Comparison of ENCODE assay signal across 8 mouse cellular contexts in genomic region chr6:113623941-113624751, GRCm38 (mm10). TPM values are rescaled to one million over a fixed set of nuclear protein-coding genes. Genes with fewer than 3 reads are reported as not detected.
DNase-seq lines count a peak whose midpoint lies in the region; ATAC-seq and TF ChIP-seq lines count a peak whose summit lies in the region.

Gene Vhl (plus strand): TSS chr6:113623959.

- peak; percentile 56 for DNase-seq in c-Kit-positive CD71-negative TER-119-negative erythroid progenitor cells, embryonic 14.5 days (ENCODE audit: low read depth)
- peak; percentile 94 for DNase-seq in forebrain, embryonic 11.5 days (ENCODE audit: low spot score)
- peak; percentile 91 to 96 for DNase-seq in kidney, postnatal 25 days

- TF ChIP-seq POLR2A in testis, adult 2 months (IDR thresholded peaks at IDR 0.05; ENCODE audit: control insufficient read depth, low read depth, low read length), result peak; percentile 50

- H3K27me3 ChIP-seq in forebrain, embryonic 11.5 days (ENCODE audit: control insufficient read depth, insufficient read depth, low read length), result no peaks in the 10 kb centered on the region
- no peaks in the 10 kb centered on the region for H3K27me3 ChIP-seq in heart, embryonic 15.5 days
- H3K27me3 ChIP-seq in liver, embryonic 16.5 days (ENCODE audit: control insufficient read depth, insufficient read depth, low read depth, low read length), result no peaks in the 10 kb centered on the region
- H3K27me3 ChIP-seq in neural tube, embryonic 13.5 days, result no peaks in the 10 kb centered on the region
- no peaks in the 10 kb centered on the region for H3K27me3 ChIP-seq in testis, adult 2 months (ENCODE audit: control insufficient read depth, insufficient read depth, low read length)

- peak within 1 kb of the TSS; percentile 76 for H3K4me2 ChIP-seq in forebrain, embryonic 11.5 days (ENCODE audit: low read depth, low read length, severe bottlenecking)
- H3K4me2 ChIP-seq in heart, embryonic 15.5 days, result peak within 1 kb of the TSS; percentile 90
- H3K4me2 ChIP-seq in liver, embryonic 16.5 days (ENCODE audit: low read depth, low read length), result peak within 1 kb of the TSS; percentile 97
- peak within 1 kb of the TSS; percentile 83 for H3K4me2 ChIP-seq in neural tube, embryonic 13.5 days

- H3K4me1 ChIP-seq in forebrain, embryonic 11.5 days (replicated peaks; ENCODE audit: control insufficient read depth, insufficient read depth, low read length), result peaks cover 9% of the 10 kb centered on the region
- H3K4me1 ChIP-seq in heart, embryonic 15.5 days (replicated peaks), result peaks cover 17% of the 10 kb centered on the region
- H3K4me1 ChIP-seq in liver, embryonic 16.5 days (ENCODE audit: control insufficient read depth, low read depth, low read length), result peaks cover 18% of the 10 kb centered on the region
- peaks cover 20% of the 10 kb centered on the region for H3K4me1 ChIP-seq in neural tube, embryonic 13.5 days (replicated peaks)
- H3K4me1 ChIP-seq in testis, adult 2 months (ENCODE audit: control insufficient read depth, insufficient read depth, low read length), result peaks cover 2% of the 10 kb centered on the region

- under 1% methylated on average over 71 of the region's 76 CpGs for WGBS in forebrain, embryonic 11.5 days
- WGBS in heart, embryonic 15.5 days, result under 1% methylated on average over 76 of the region's 76 CpGs
- WGBS in liver, embryonic 16.5 days (ENCODE audit: insufficient replicate concordance), result under 1% methylated on average over 67 of the region's 76 CpGs
- WGBS in neural tube, embryonic 13.5 days, result under 1% methylated on average over 72 of the region's 76 CpGs

- H3K4me3 ChIP-seq in forebrain, embryonic 11.5 days (ENCODE audit: low read depth, low read length), result peak within 1 kb of the TSS; percentile 73
- peak within 1 kb of the TSS; percentile 90 for H3K4me3 ChIP-seq in heart, embryonic 15.5 days
- peak within 1 kb of the TSS; percentile 88 for H3K4me3 ChIP-seq in liver, embryonic 16.5 days (ENCODE audit: low read depth, low read length)
- H3K4me3 ChIP-seq in neural tube, embryonic 13.5 days, result peak within 1 kb of the TSS; percentile 75
- peak within 1 kb of the TSS; percentile 98 for H3K4me3 ChIP-seq in testis, adult 2 months (ENCODE audit: control insufficient read depth, low read depth, low read length)

- peak; percentile 84 for ATAC-seq in CD4-positive, CD25-positive, alpha-beta regulatory T cell, adult 4 months
- peak; percentile 91 for ATAC-seq in forebrain, embryonic 11.5 days (replicated peaks; ENCODE audit: low FRiP score)
- peak; percentile 91 for ATAC-seq in heart, embryonic 15.5 days (replicated peaks; ENCODE audit: insufficient number of reproducible peaks, insufficient read depth, low FRiP score, low read depth)
- ATAC-seq in liver, embryonic 16.5 days (ENCODE audit: low read depth), result peak; percentile 91
- peak; percentile 92 for ATAC-seq in neural tube, embryonic 13.5 days (ENCODE audit: low read depth)

- no peaks in the 10 kb centered on the region for H3K9me3 ChIP-seq in forebrain, embryonic 11.5 days (ENCODE audit: control insufficient read depth, low read length)
- H3K9me3 ChIP-seq in heart, embryonic 15.5 days (replicated peaks), result no peaks in the 10 kb centered on the region
- no peaks in the 10 kb centered on the region for H3K9me3 ChIP-seq in liver, embryonic 16.5 days (replicated peaks; ENCODE audit: control insufficient read depth, low read length)
- H3K9me3 ChIP-seq in neural tube, embryonic 13.5 days, result no peaks in the 10 kb centered on the region

- H3K36me3 ChIP-seq in forebrain, embryonic 11.5 days (ENCODE audit: control insufficient read depth, insufficient read depth, low read length), result peaks cover 3% of the 10 kb centered on the region; the same call in 1 of the 2 replicates
- H3K36me3 ChIP-seq in heart, embryonic 15.5 days, result peaks cover 7% of the 10 kb centered on the region
- H3K36me3 ChIP-seq in liver, embryonic 16.5 days (ENCODE audit: control insufficient read depth, insufficient read depth), result no peaks in the 10 kb centered on the region; the same call in 1 of the 2 replicates
- peaks cover 17% of the 10 kb centered on the region for H3K36me3 ChIP-seq in neural tube, embryonic 13.5 days
- H3K36me3 ChIP-seq in testis, adult 2 months (ENCODE audit: control insufficient read depth, insufficient read depth, low read length), result peaks cover 1% of the 10 kb centered on the region

- peak within 1 kb of the TSS; percentile 75 for H3K27ac ChIP-seq in forebrain, embryonic 11.5 days (ENCODE audit: low read depth, low read length)
- peak within 1 kb of the TSS; percentile 93 for H3K27ac ChIP-seq in heart, embryonic 15.5 days
- peak within 1 kb of the TSS; percentile 91 for H3K27ac ChIP-seq in liver, embryonic 16.5 days (ENCODE audit: low read length)
- peak within 1 kb of the TSS; percentile 90 for H3K27ac ChIP-seq in neural tube, embryonic 13.5 days (replicated peaks)
- H3K27ac ChIP-seq in testis, adult 2 months (ENCODE audit: control insufficient read depth, insufficient read depth, low read depth, low read length), result peak within 1 kb of the TSS; percentile 96

- H3K9ac ChIP-seq in forebrain, embryonic 11.5 days (ENCODE audit: low read length), result peak within 1 kb of the TSS; percentile 89
- peak within 1 kb of the TSS; percentile 81 for H3K9ac ChIP-seq in heart, embryonic 15.5 days
- H3K9ac ChIP-seq in liver, embryonic 16.5 days (ENCODE audit: low read depth, low read length), result peak within 1 kb of the TSS; percentile 93
- peak within 1 kb of the TSS; percentile 90 for H3K9ac ChIP-seq in neural tube, embryonic 13.5 days

- no peak for TF ChIP-seq CTCF in testis, adult 2 months (IDR thresholded peaks at IDR 0.05; ENCODE audit: control insufficient read depth, insufficient read depth, insufficient replicate concordance, low read depth, low read length)

RNA-seq across cellular contexts. Expression of gene Vhl, which starts in this region (rescaled TPM):
- 10 to 100 TPM; 10.4 to 17.3 TPM for polyA plus RNA-seq in CD4-positive, CD25-positive, alpha-beta regulatory T cell, adult 4 months (2017; shearing (Covaris generic))
- 63.7 and 64.4 TPM in 2 replicates for polyA plus RNA-seq in forebrain, embryonic 11.5 days (2014; fragmentation: Nextera tagmentation; extraction: Ambion mirVana)
- 25.6 and 31.0 TPM in 2 replicates for polyA plus RNA-seq in heart, embryonic 15.5 days (2015; fragmentation: Nextera tagmentation; extraction: Ambion mirVana)
- polyA plus RNA-seq in liver, embryonic 16.5 days (2015; fragmentation: Nextera tagmentation; extraction: Ambion mirVana), result 9.0 and 9.1 TPM in 2 replicates
- polyA plus RNA-seq in neural tube, embryonic 13.5 days (2015; fragmentation: Nextera tagmentation; extraction: Ambion mirVana), result 65.9 and 66.8 TPM in 2 replicates
- polyA plus RNA-seq in testis, adult 2 months (2012; rRNA removed), result 222 and 254 TPM in 2 replicates

Comparison
In these comparisons a context has a peak if more than half of its experiments do, and no peak if none do; other contexts are left out.
1. Peak in every context shown above with its lines: DNase-seq, ATAC-seq, H3K4me3 ChIP-seq and H3K27ac ChIP-seq.